In genomic region chr10:58651270-58652042, GRCm38 (mm10) we compare ENCODE assay signal across 8 mouse cellular contexts. TPM values are rescaled to one million over a fixed set of nuclear protein-coding genes. Genes with fewer than 3 reads are reported as not detected.
A peak's percentile ranks its signal among the peaks of the same experiment; 100 is the strongest.
DNase-seq lines count a peak whose midpoint lies in the region; ATAC-seq and TF ChIP-seq lines count a peak whose summit lies in the region.

No protein-coding gene starts in this region.

- H3K4me3 ChIP-seq in heart, embryonic 13.5 days = peak overlapping the region; percentile 34
- H3K4me3 ChIP-seq in E14TG2a.4 (replicated peaks; ENCODE audit: low read length) = peak overlapping the region; percentile 43
- H3K4me3 ChIP-seq in forebrain, embryonic 14.5 days (ENCODE audit: low read depth, low read length) = no peak overlapping the region

- 8% methylated on average over 22 of the region's 22 CpGs for WGBS in heart, embryonic 13.5 days
- WGBS in forebrain, embryonic 14.5 days = 2% methylated on average over 22 of the region's 22 CpGs

- no peak for ATAC-seq in heart, embryonic 13.5 days (ENCODE audit: extremely low read depth, insufficient number of reproducible peaks, low FRiP score, low TSS enrichment)
- ATAC-seq in forebrain, embryonic 14.5 days = peak; percentile 83
- peak; percentile 59 for ATAC-seq in megakaryocyte progenitor cell, adult 5-6 weeks (replicated peaks; ENCODE audit: poor library complexity)

- no peaks in the 10 kb centered on the region for H3K27me3 ChIP-seq in heart, embryonic 13.5 days (replicated peaks)
- peaks cover 13% of the 10 kb centered on the region for H3K27me3 ChIP-seq in E14TG2a.4 (ENCODE audit: insufficient read depth, low read length)
- peaks cover 4% of the 10 kb centered on the region for H3K27me3 ChIP-seq in forebrain, embryonic 14.5 days (replicated peaks; ENCODE audit: control insufficient read depth, insufficient read depth, low read length)

- no peak for DNase-seq in heart, adult 8-10 months (ENCODE audit: low spot score)
- no peak for DNase-seq in forebrain, embryonic 14.5 days (ENCODE audit: low spot score)
- DNase-seq in left cerebral cortex, postnatal 25 days (ENCODE audit: low spot score in 2 of 2) = no peak
- no peak for DNase-seq in adipocyte (ENCODE audit: low spot score)
- DNase-seq in left cerebral cortex, postnatal 14 days (ENCODE audit: low spot score in 2 of 2) = no peak

- no peaks in the 10 kb centered on the region for H3K36me3 ChIP-seq in heart, embryonic 13.5 days
- no peaks in the 10 kb centered on the region for H3K36me3 ChIP-seq in E14TG2a.4 (ENCODE audit: insufficient read depth, low read length)
- H3K36me3 ChIP-seq in forebrain, embryonic 14.5 days (ENCODE audit: control insufficient read depth, insufficient read depth, low read length) = no peaks in the 10 kb centered on the region

- TF ChIP-seq CTCF in E14TG2a.4 (conservative IDR thresholded peaks at IDR 0.05; ENCODE audit: low read length) = no peak

- no peaks in the 10 kb centered on the region for H3K9me3 ChIP-seq in heart, embryonic 13.5 days
- H3K9me3 ChIP-seq in E14TG2a.4 (ENCODE audit: low read length) = peaks cover 3% of the 10 kb centered on the region; the same call in 1 of the 2 replicates
- no peaks in the 10 kb centered on the region; the same call in 1 of the 2 replicates for H3K9me3 ChIP-seq in forebrain, embryonic 14.5 days (replicated peaks; ENCODE audit: control insufficient read depth, low read length)

- intact Hi-C loops in left cerebral cortex, postnatal 25 days (cut with DNase I) = no loop called here
- intact Hi-C loops in left cerebral cortex, postnatal 14 days (cut with DNase I) = no loop called here

- H3K4me2 ChIP-seq in heart, embryonic 13.5 days = peak overlapping the region; percentile 63
- peak overlapping the region; percentile 41 for H3K4me2 ChIP-seq in forebrain, embryonic 14.5 days (ENCODE audit: low read length)

- no peak overlapping the region for H3K27ac ChIP-seq in heart, embryonic 13.5 days (replicated peaks)
- H3K27ac ChIP-seq in forebrain, embryonic 14.5 days (ENCODE audit: low read depth, low read length) = no peak overlapping the region

- peaks cover 27% of the 10 kb centered on the region for H3K4me1 ChIP-seq in heart, embryonic 13.5 days
- peaks cover 22% of the 10 kb centered on the region for H3K4me1 ChIP-seq in E14TG2a.4 (replicated peaks; ENCODE audit: low read depth, low read length)
- peaks cover 20% of the 10 kb centered on the region for H3K4me1 ChIP-seq in forebrain, embryonic 14.5 days (ENCODE audit: control insufficient read depth, insufficient read depth, low read length)

- H3K9ac ChIP-seq in heart, embryonic 13.5 days = peak overlapping the region; percentile 44; the same call in 1 of the 2 replicates
- no peak overlapping the region for H3K9ac ChIP-seq in forebrain, embryonic 14.5 days (ENCODE audit: low read length)

RNA-seq across cellular contexts. Expression of gene Edar, which starts 24.0 kb away (rescaled TPM):
- 0.06 and 0.07 TPM in 2 replicates for polyA plus RNA-seq in heart, embryonic 13.5 days (2015; fragmentation: Nextera tagmentation; extraction: Ambion mirVana)
- under 1 TPM; 0.08 to 0.69 (median 0.45) TPM for total RNA-seq in heart, adult 8-10 months (2022)
- 0.89 and 0.98 TPM in 2 replicates for polyA plus RNA-seq in forebrain, embryonic 14.5 days (2014; fragmentation: Nextera tagmentation; extraction: Ambion mirVana)
- not detected in 2 replicates for total RNA-seq in megakaryocyte progenitor cell, adult 5-6 weeks (2015)
- 0.07 TPM in 1 of 2 replicates, not detected in the other for total RNA-seq in megakaryocyte progenitor cell, adult 5-6 weeks (2017)
- under 1 TPM; 0.32 to 0.60 TPM for total RNA-seq in left cerebral cortex, postnatal 25 days (2021)
- under 1 TPM; 0.44 to 0.48 TPM for total RNA-seq in left cerebral cortex, postnatal 14 days (2021)
